Mouse (Mus musculus): ENCODE measurements at regions not wholly inside any gene's neighbourhood (a gene's known extent, or its start where the extent isn't known, plus 50 kb on each side); places are given as distances from the start of the nearest gene placed in this dataset.

GRCm38 (mm10) chr15:62177768-62178410, 1255.1 kb upstream of the A1bg start:
- H3K27ac ChIP-seq (ENCODE audit: control insufficient read depth, insufficient read depth, low read length), result no peak overlapping the region

GRCm38 (mm10) chr15:62176076-62176475, 1253.3 kb upstream of the A1bg start:
- TF ChIP-seq POLR2A (IDR thresholded peaks at IDR 0.05; ENCODE audit: control insufficient read depth, extremely low read depth, insufficient read depth, low read length, poor library complexity), result no peak
- TF ChIP-seq CTCF (IDR thresholded peaks at IDR 0.05; ENCODE audit: borderline replicate concordance, control insufficient read depth, extremely low read depth, insufficient read depth, low read length, poor library complexity), result no peak
- WGBS, result 92% methylated on average over 2 of the region's 2 CpGs
- no peak for DNase-seq
- peaks cover 6% of the 10 kb centered on the region for H3K4me1 ChIP-seq (replicated peaks; ENCODE audit: control insufficient read depth, insufficient read depth, low read length)
- no peak overlapping the region for H3K4me3 ChIP-seq (ENCODE audit: control insufficient read depth, insufficient read depth, low read length)
- H3K27ac ChIP-seq (ENCODE audit: control insufficient read depth, insufficient read depth, low read length), result no peak overlapping the region
- no peaks in the 10 kb centered on the region for H3K27me3 ChIP-seq (ENCODE audit: control insufficient read depth, insufficient read depth, low read length)
- no peaks in the 10 kb centered on the region for H3K36me3 ChIP-seq (ENCODE audit: control insufficient read depth, insufficient read depth, low read length)

More at GRCm38 (mm10) chr15:62177768-62178410, 1255.1 kb upstream of the A1bg start:
- WGBS, result 34% methylated on average over 9 of the region's 9 CpGs
- Histone ChIP-seq H3K4me3 (ENCODE audit: control insufficient read depth, insufficient read depth, low read length) (no peak overlapping the region), H3K27me3 (ENCODE audit: control insufficient read depth, insufficient read depth, low read length) (no peaks in the 10 kb centered on the region), H3K4me1 (replicated peaks; ENCODE audit: control insufficient read depth, insufficient read depth, low read length) (peaks cover 12% of the 10 kb centered on the region), H3K36me3 (ENCODE audit: control insufficient read depth, insufficient read depth, low read length) (no peaks in the 10 kb centered on the region)
- DNase-seq, result no peak
- TF ChIP-seq POLR2A (IDR thresholded peaks at IDR 0.05; ENCODE audit: control insufficient read depth, extremely low read depth, insufficient read depth, low read length, poor library complexity) (no peak), CTCF (IDR thresholded peaks at IDR 0.05; ENCODE audit: borderline replicate concordance, control insufficient read depth, extremely low read depth, insufficient read depth, low read length, poor library complexity) (no peak)

DNA sequence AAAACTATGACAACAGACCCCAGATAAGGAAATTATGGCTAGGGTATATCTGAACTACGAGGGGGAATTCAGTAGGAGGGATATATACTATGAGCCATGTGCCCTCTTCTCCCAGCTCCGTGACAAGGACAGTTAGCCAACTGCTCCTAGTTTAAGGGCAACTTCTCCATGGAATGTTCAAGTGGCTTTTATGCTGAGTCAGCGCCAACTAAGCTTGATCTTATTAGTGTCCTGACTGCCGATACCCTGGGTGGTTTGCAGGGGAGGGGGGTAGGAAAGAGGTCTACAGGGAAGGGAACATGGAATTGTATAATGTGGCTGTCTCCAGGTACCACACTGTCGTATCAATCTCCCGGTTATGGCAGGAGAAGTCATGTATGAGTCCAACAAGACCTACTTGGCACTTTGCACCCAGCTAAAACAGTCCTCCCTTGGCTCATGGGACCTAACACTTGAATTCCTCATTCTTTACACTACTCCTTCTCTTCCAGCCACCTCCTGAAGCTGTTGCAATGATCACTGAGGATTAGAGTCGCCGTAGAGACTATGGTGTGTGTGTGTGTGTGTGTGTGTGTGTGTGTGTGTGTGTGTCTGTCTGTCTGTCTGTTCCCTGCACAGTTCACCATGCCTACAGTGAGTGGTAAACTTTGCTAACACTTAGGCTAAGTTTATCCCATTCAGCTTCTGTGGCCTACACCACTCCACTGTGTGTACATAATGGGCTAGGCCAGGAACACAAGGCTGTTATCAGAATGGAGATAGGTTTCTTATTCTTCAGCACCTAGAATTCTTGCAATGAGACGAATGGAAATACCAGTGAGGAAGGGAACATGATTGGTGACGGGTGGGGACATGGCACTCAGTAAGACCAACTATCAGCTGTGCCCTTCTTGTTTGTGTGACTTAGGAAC, 1251.1 kb upstream of the A1bg start:
- TF ChIP-seq POLR2A (IDR thresholded peaks at IDR 0.05; ENCODE audit: control insufficient read depth, extremely low read depth, insufficient read depth, low read length, poor library complexity) (no peak), CTCF (IDR thresholded peaks at IDR 0.05; ENCODE audit: borderline replicate concordance, control insufficient read depth, extremely low read depth, insufficient read depth, low read length, poor library complexity) (no peak)
- no peak for DNase-seq
- 98% methylated on average over 10 of the region's 10 CpGs for WGBS
- Histone ChIP-seq H3K27me3 (ENCODE audit: control insufficient read depth, insufficient read depth, low read length) (no peaks in the 10 kb centered on the region), H3K36me3 (ENCODE audit: control insufficient read depth, insufficient read depth, low read length) (no peaks in the 10 kb centered on the region), H3K4me3 (ENCODE audit: control insufficient read depth, insufficient read depth, low read length) (no peak overlapping the region), H3K27ac (ENCODE audit: control insufficient read depth, insufficient read depth, low read length) (no peak overlapping the region), H3K4me1 (replicated peaks; ENCODE audit: control insufficient read depth, insufficient read depth, low read length) (peaks cover 15% of the 10 kb centered on the region)

DNA sequence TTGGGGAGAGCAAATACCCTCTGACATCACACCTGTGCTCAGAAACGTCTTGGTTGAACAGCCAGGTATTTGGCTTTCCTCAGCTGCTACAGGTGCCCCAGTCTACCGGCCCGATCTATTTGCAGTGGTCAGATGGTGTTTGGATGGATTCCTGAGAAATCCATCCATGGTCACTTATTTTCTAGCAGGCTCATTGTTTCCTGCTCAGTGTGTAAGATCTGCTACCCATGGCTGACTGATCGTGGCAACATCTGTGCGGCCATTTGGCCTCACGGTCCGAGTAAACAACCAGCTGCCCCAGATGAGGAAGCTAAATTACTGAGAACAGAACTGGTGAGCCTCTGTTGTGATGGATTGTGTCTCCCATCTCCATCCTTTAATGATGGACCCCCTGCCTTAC, 1248.8 kb upstream of the A1bg start:
- H3K27me3 ChIP-seq (ENCODE audit: control insufficient read depth, insufficient read depth, low read length), result no peaks in the 10 kb centered on the region
- no peak overlapping the region for H3K4me3 ChIP-seq (ENCODE audit: control insufficient read depth, insufficient read depth, low read length)
- TF ChIP-seq POLR2A (IDR thresholded peaks at IDR 0.05; ENCODE audit: control insufficient read depth, extremely low read depth, insufficient read depth, low read length, poor library complexity), result no peak
- TF ChIP-seq CTCF (IDR thresholded peaks at IDR 0.05; ENCODE audit: borderline replicate concordance, control insufficient read depth, extremely low read depth, insufficient read depth, low read length, poor library complexity), result no peak
- WGBS, result 94% methylated on average over 7 of the region's 7 CpGs
- no peak for DNase-seq
- H3K4me1 ChIP-seq (replicated peaks; ENCODE audit: control insufficient read depth, insufficient read depth, low read length), result peaks cover 16% of the 10 kb centered on the region
- H3K36me3 ChIP-seq (ENCODE audit: control insufficient read depth, insufficient read depth, low read length), result no peaks in the 10 kb centered on the region
- H3K27ac ChIP-seq (ENCODE audit: control insufficient read depth, insufficient read depth, low read length), result no peak overlapping the region

- H3K4me3 ChIP-seq (ENCODE audit: control insufficient read depth, insufficient read depth, low read length), result no peak overlapping the region
- TF ChIP-seq POLR2A (IDR thresholded peaks at IDR 0.05; ENCODE audit: control insufficient read depth, extremely low read depth, insufficient read depth, low read length, poor library complexity), result no peak
- TF ChIP-seq CTCF (IDR thresholded peaks at IDR 0.05; ENCODE audit: borderline replicate concordance, control insufficient read depth, extremely low read depth, insufficient read depth, low read length, poor library complexity), result no peak
- no peaks in the 10 kb centered on the region for H3K36me3 ChIP-seq (ENCODE audit: control insufficient read depth, insufficient read depth, low read length)
- no peaks in the 10 kb centered on the region for H3K27me3 ChIP-seq (ENCODE audit: control insufficient read depth, insufficient read depth, low read length)
- no peak overlapping the region for H3K27ac ChIP-seq (ENCODE audit: control insufficient read depth, insufficient read depth, low read length)
- H3K4me1 ChIP-seq (replicated peaks; ENCODE audit: control insufficient read depth, insufficient read depth, low read length), result peaks cover 18% of the 10 kb centered on the region
- no peak for DNase-seq
- WGBS, result 88% methylated on average over 2 of the region's 2 CpGs
These were observed 1248.4 kb upstream of the A1bg start for GRCm38 (mm10) chr15:62171167-62171566.

- TF ChIP-seq CTCF (IDR thresholded peaks at IDR 0.05; ENCODE audit: borderline replicate concordance, control insufficient read depth, extremely low read depth, insufficient read depth, low read length, poor library complexity), result no peak
- no peak for TF ChIP-seq POLR2A (IDR thresholded peaks at IDR 0.05; ENCODE audit: control insufficient read depth, extremely low read depth, insufficient read depth, low read length, poor library complexity)
- WGBS, result 89% methylated on average over 4 of the region's 4 CpGs
- DNase-seq, result no peak
- Histone ChIP-seq H3K4me1 (replicated peaks; ENCODE audit: control insufficient read depth, insufficient read depth, low read length) (peaks cover 21% of the 10 kb centered on the region), H3K27me3 (ENCODE audit: control insufficient read depth, insufficient read depth, low read length) (no peaks in the 10 kb centered on the region), H3K4me3 (ENCODE audit: control insufficient read depth, insufficient read depth, low read length) (no peak overlapping the region), H3K27ac (ENCODE audit: control insufficient read depth, insufficient read depth, low read length) (peak overlapping the region; percentile 76), H3K36me3 (ENCODE audit: control insufficient read depth, insufficient read depth, low read length) (no peaks in the 10 kb centered on the region)
These were observed 1247.5 kb upstream of the A1bg start for GRCm38 (mm10) chr15:62170337-62170736.
